Mouse (Mus musculus): ENCODE results near the gene Csnk1g2. TPM values are rescaled to one million over a fixed set of nuclear protein-coding genes. Genes with fewer than 3 reads are reported as not detected.
A peak's percentile ranks its signal among the peaks of the same experiment; 100 is the strongest.
"Not testable (repeated sequence)": the region's sequence is repeated elsewhere in the genome, so short reads cannot be mapped to it uniquely, and the experiment has no call there.

The Csnk1g2 gene
- total RNA-seq, 4 experiments from 2014 or later = 214 to 250 (median 240) TPM

- peak; percentile 98 to 100 for DNase-seq (ENCODE audit: low spot score in 2 of 2)
Measured at GRCm38 (mm10) chr10:80621940-80622660, 538 bp upstream of the Csnk1g2 start.

- no peak for DNase-seq (ENCODE audit: low spot score in 2 of 2)
Measured at GRCm38 (mm10) chr10:80623457-80624191, 986 bp downstream of the Csnk1g2 start.

- no peak for DNase-seq (ENCODE audit: low spot score in 2 of 2)
Measured at GRCm38 (mm10) chr10:80625764-80626163, 3.1 kb downstream of the Csnk1g2 start.

- no peak for DNase-seq (ENCODE audit: low spot score in 2 of 2)
Measured at GRCm38 (mm10) chr10:80627685-80628084, 5.0 kb downstream of the Csnk1g2 start.

GRCm38 (mm10) chr10:80628925-80629324, 6.3 kb downstream of the Csnk1g2 start:
- DNase-seq (ENCODE audit: low spot score in 2 of 2) = no peak

- no peak for DNase-seq (ENCODE audit: low spot score in 2 of 2)
Measured at GRCm38 (mm10) chr10:80635345-80635744, 12.7 kb downstream of the Csnk1g2 start.

GRCm38 (mm10) chr10:80646936-80647335, 24.3 kb downstream of the Csnk1g2 start:
- no peak for DNase-seq (ENCODE audit: low spot score in 2 of 2)

- DNase-seq (ENCODE audit: low spot score in 2 of 2) = not testable (repeated sequence)
Measured at GRCm38 (mm10) chr10:80649910-80650309, 27.3 kb downstream of the Csnk1g2 start.

- DNase-seq (ENCODE audit: low spot score in 2 of 2) = peak in 1 of 2 experiments; percentile 61
Measured at GRCm38 (mm10) chr10:80650392-80650791, 27.8 kb downstream of the Csnk1g2 start.

GRCm38 (mm10) chr10:80653156-80653720, 30.6 kb downstream of the Csnk1g2 start:
- no peak for DNase-seq (ENCODE audit: low spot score in 2 of 2)

- DNase-seq (ENCODE audit: low spot score in 2 of 2) = no peak
Measured at GRCm38 (mm10) chr10:80654866-80655265, 32.2 kb downstream of the Csnk1g2 start.

GRCm38 (mm10) chr10:80655406-80656129, 32.9 kb downstream of the Csnk1g2 start:
- no peak for DNase-seq (ENCODE audit: low spot score in 2 of 2)

- DNase-seq (ENCODE audit: low spot score in 2 of 2) = peak; percentile 76 to 95
Measured at GRCm38 (mm10) chr10:80656130-80656862, 33.7 kb downstream of the Csnk1g2 start.

GRCm38 (mm10) chr10:80656863-80657623, 34.4 kb downstream of the Csnk1g2 start, which contains the start of gene Btbd2:
Btbd2 (minus strand) TSS chr10:80657071.
- DNase-seq (ENCODE audit: low spot score in 2 of 2) = peak in 1 of 2 experiments; percentile 44

GRCm38 (mm10) chr10:80658194-80658840, 35.7 kb downstream of the Csnk1g2 start:
- no peak for DNase-seq (ENCODE audit: low spot score in 2 of 2)

GRCm38 (mm10) chr10:80658841-80659202, 36.2 kb downstream of the Csnk1g2 start:
- DNase-seq (ENCODE audit: low spot score in 2 of 2) = no peak

- peak in 1 of 2 experiments; percentile 56 for DNase-seq (ENCODE audit: low spot score in 2 of 2)
Measured at GRCm38 (mm10) chr10:80659213-80659612, 36.6 kb downstream of the Csnk1g2 start.

- DNase-seq (ENCODE audit: low spot score in 2 of 2) = no peak
Measured at GRCm38 (mm10) chr10:80661149-80661548, 38.5 kb downstream of the Csnk1g2 start.

GRCm38 (mm10) chr10:80663485-80664196, 41.0 kb downstream of the Csnk1g2 start:
- no peak for DNase-seq (ENCODE audit: low spot score in 2 of 2)
